Mouse (Mus musculus) ES-E14 (cell line): ENCODE measurements at regions not wholly inside any gene's neighbourhood (a gene's known extent, or its start where the extent isn't known, plus 50 kb on each side); places are given as distances from the start of the nearest gene placed in this dataset.

Experiments used
- DNase-seq: peaks from one replicate; pipeline ENCODE4 v3.0.0-alpha.2; 2013; ENCODE audit warnings: low read depth, low spot score
- H3K27ac ChIP-seq: 2 replicates; pipeline ENCODE4 v1.5.1; 2012; ENCODE audit warnings: low read depth, mild to moderate bottlenecking, low read length, moderate library complexity, mixed read lengths; ENCODE audit not compliant: poor library complexity, insufficient read depth, severe bottlenecking
- H3K36me3 ChIP-seq: 2 replicates; pipeline ENCODE4 v1.6.1; 2012; ENCODE audit warnings: mild to moderate bottlenecking, low read length, moderate library complexity, mixed read lengths; ENCODE audit not compliant: control insufficient read depth, poor library complexity, insufficient read depth, severe bottlenecking
- H3K4me1 ChIP-seq, 2 experiments: fragments of 150-350 bp in 1 of 2; sonication (generic) in 1 of 2; 2 replicates each; pipeline ENCODE4 v1.6.1; 2012; ENCODE audit warnings: low read length in 2 of 2, mild to moderate bottlenecking in 1 of 2, mixed read lengths in 1 of 2; ENCODE audit not compliant: control insufficient read depth in 2 of 2, insufficient read depth in 2 of 2, poor library complexity in 1 of 2
- H3K4me3 ChIP-seq, 2 experiments: fragments of 150-350 bp in 1 of 2; sonication (generic) in 1 of 2; 2 replicates each; pipeline ENCODE4 v1.5.1; 2012; ENCODE audit warnings: low read length in 2 of 2, low read depth in 1 of 2, mild to moderate bottlenecking in 1 of 2, mixed read lengths in 1 of 2; ENCODE audit not compliant: insufficient read depth in 1 of 2, poor library complexity in 1 of 2, severe bottlenecking in 1 of 2
- H3K9ac ChIP-seq: 2 replicates; pipeline ENCODE4 v1.6.1; 2012; ENCODE audit warnings: low read depth, mild to moderate bottlenecking, low read length, mixed read lengths; ENCODE audit not compliant: poor library complexity, insufficient read depth, severe bottlenecking
- H3K9me3 ChIP-seq: fragments of 150-350 bp; sonication (generic); 2 replicates; pipeline ENCODE4 v1.6.1; 2012; ENCODE audit warnings: low read depth, mild to moderate bottlenecking, low read length; ENCODE audit not compliant: control insufficient read depth, insufficient read depth
- CHD2 ChIP-seq: IDR thresholded peaks from 2 replicates; pipeline ENCODE4 v1.6.1; 2014; ENCODE audit warnings: mild to moderate bottlenecking, low read depth, low read length, inconsistent platforms
- HCFC1 ChIP-seq: IDR thresholded peaks from 2 replicates; pipeline ENCODE4 v1.6.1; 2012; ENCODE audit warnings: low read length, inconsistent platforms, borderline replicate concordance; ENCODE audit not compliant: insufficient read depth
- MAFK ChIP-seq: IDR thresholded peaks from 2 replicates; pipeline ENCODE4 v1.6.1; 2014; ENCODE audit warnings: mild to moderate bottlenecking, low read depth, low read length, inconsistent platforms; ENCODE audit not compliant: insufficient read depth
- ZC3H11A ChIP-seq: IDR thresholded peaks from 2 replicates; pipeline ENCODE4 v1.6.1; 2012; ENCODE audit warnings: low read depth, mild to moderate bottlenecking, inconsistent platforms, low read length, borderline replicate concordance
- ZNF384 ChIP-seq: IDR thresholded peaks from 2 replicates; pipeline ENCODE4 v1.6.1; 2012; ENCODE audit warnings: low read depth, low read length, inconsistent platforms
- in situ Hi-C, 2 experiments: fragments of 600-800 bp; cut with MboI; formaldehyde crosslinking; loops; one replicate each; pipeline ENCODE4 v1.15.1; 2025; ENCODE audit warnings: low sequenced_read_pairs in 2 of 2, inconsistent platforms in 1 of 2; ENCODE audit not compliant: unreplicated experiment in 2 of 2

GRCm38 (mm10) chr15:95714408-95714807 lies 58.6 kb upstream of the Dbx2 start:
- H3K36me3 ChIP-seq = no peaks in the 10 kb centered on the region
- no peak for DNase-seq
- H3K9ac ChIP-seq = no peak overlapping the region
- in situ Hi-C loops = no loop called here
- H3K4me1 ChIP-seq = no peaks in the 10 kb centered on the region
- no peak overlapping the region for H3K27ac ChIP-seq
- no peak for TF ChIP-seq ZNF384
- no peak for TF ChIP-seq CHD2
- no peak for TF ChIP-seq MAFK
- TF ChIP-seq ZC3H11A = no peak
- no peak for TF ChIP-seq HCFC1
- no peak overlapping the region for H3K4me3 ChIP-seq
- no peaks in the 10 kb centered on the region for H3K9me3 ChIP-seq

GRCm38 (mm10) chr15:95715941-95716340 lies 60.2 kb upstream of the Dbx2 start:
- Histone ChIP-seq H3K4me1 (no peaks in the 10 kb centered on the region), H3K27ac (no peak overlapping the region), H3K9me3 (no peaks in the 10 kb centered on the region), H3K9ac (no peak overlapping the region), H3K36me3 (no peaks in the 10 kb centered on the region), H3K4me3 (no peak overlapping the region)
- TF ChIP-seq ZNF384 (no peak), CHD2 (no peak), ZC3H11A (no peak)
- no peak for DNase-seq
- in situ Hi-C loops = no loop called here

GRCm38 (mm10) chr15:95723699-95724098 lies 66.9 kb upstream of the Ano6 start:
- no peaks in the 10 kb centered on the region for H3K9me3 ChIP-seq
- H3K36me3 ChIP-seq = no peaks in the 10 kb centered on the region
- in situ Hi-C loops = no loop called here
- peak; percentile 54 for DNase-seq
- no peak overlapping the region for H3K27ac ChIP-seq
- no peak overlapping the region for H3K4me3 ChIP-seq
- TF ChIP-seq ZC3H11A (peak; percentile 5; the same call in 1 of the 2 replicates), CHD2 (no peak), HCFC1 (no peak)
- no peak overlapping the region for H3K9ac ChIP-seq
- H3K4me1 ChIP-seq = no peaks in the 10 kb centered on the region

GRCm38 (mm10) chr15:95725866-95726265 lies 64.8 kb upstream of the Ano6 start:
- no peak for TF ChIP-seq MAFK
- TF ChIP-seq CHD2 = no peak
- peak; percentile 81 for TF ChIP-seq ZC3H11A
- no peak for TF ChIP-seq ZNF384

GRCm38 (mm10) chr15:95726516-95726915 lies 64.1 kb upstream of the Ano6 start:
- Histone ChIP-seq H3K27ac (no peak overlapping the region), H3K9ac (no peak overlapping the region), H3K4me3 (no peak overlapping the region), H3K36me3 (no peaks in the 10 kb centered on the region), H3K9me3 (no peaks in the 10 kb centered on the region), H3K4me1 (no peaks in the 10 kb centered on the region)
- TF ChIP-seq ZC3H11A = no peak
- TF ChIP-seq MAFK = no peak
- TF ChIP-seq CHD2 = no peak
- no peak for TF ChIP-seq ZNF384
- TF ChIP-seq HCFC1 = no peak
- DNase-seq = no peak
- in situ Hi-C loops = no loop called here

More at GRCm38 (mm10) chr15:95725866-95726265, 64.8 kb upstream of the Ano6 start:
- in situ Hi-C loops = no loop called here
- no peak overlapping the region for H3K9ac ChIP-seq
- H3K4me3 ChIP-seq = peak overlapping the region in 1 of 2 experiments; percentile 37; a peak in 1 of 4 replicates
- H3K36me3 ChIP-seq = no peaks in the 10 kb centered on the region
- H3K9me3 ChIP-seq = no peaks in the 10 kb centered on the region
- peak; percentile 75 for DNase-seq
- H3K27ac ChIP-seq = no peak overlapping the region
- no peaks in the 10 kb centered on the region for H3K4me1 ChIP-seq
